Mouse (Mus musculus): ENCODE measurements around the gene Plekha6.

Plekha6 gene

DNA sequence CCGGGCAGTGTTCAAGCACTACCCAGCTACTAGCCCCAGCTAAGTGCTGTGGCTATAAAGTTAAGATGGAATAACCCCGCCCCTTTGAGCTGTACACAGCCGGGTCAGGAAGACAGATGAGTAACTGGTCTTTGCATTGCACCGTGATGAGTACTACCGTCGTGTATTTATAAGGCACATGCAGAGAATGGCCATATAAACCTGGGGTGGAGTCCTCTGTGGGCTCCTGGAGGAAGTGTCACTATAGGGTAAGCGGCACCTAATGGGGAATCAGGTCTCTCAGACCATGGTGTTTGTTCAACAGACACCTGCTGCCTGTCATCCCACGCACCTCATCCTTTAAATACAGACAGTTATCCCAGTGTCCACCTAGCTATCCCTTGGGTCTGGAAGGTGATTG is 1.0 kb upstream of the Plekha6 start:
- TF ChIP-seq GATA4 (IDR thresholded peaks at IDR 0.05; ENCODE audit: insufficient replicate concordance, low read length), result no peak

DNA sequence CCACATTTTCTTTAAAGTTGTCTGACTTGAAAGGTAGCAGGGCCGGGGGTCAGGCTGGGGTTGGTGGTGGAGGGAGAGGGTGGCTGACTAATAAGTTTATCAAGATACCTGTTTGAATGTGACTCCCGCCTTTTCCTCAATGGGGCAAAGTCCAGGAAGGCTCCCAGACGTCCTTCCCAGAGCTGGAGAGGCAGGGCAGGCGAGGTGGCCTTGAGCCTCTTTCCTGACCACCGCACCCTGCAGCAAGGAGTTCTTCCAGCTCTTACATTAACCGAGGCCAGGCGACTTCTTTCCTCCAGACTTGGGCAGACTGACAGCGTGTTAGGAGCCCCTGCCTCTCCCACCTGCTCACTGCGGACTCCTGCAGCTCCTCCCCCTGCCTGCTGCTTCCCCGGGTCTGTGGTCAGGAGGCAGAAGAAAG is 591 bp downstream of the Plekha6 start:
- no peak for TF ChIP-seq GATA4 (IDR thresholded peaks at IDR 0.05; ENCODE audit: insufficient replicate concordance, low read length)

DNA sequence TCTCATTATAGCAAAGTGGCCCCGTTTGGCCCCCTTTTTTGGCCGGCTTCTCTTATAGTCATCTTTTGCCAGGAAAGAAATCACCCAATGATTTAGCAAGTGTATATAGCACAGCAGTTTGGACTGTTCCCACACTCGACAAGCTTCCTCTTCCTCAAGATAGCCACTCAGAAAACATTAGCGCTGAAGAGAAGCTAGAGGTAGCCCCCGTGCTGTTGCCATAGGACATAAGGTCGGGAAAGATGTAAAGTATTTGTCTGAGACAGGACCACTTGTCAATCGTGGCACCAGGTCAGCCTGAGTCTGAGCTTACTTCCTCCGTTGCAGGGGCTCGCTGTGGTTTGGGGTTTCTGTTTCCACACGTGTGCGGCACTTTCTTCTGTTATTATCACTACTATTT is 1.1 kb downstream of the Plekha6 start:
- TF ChIP-seq GATA4 (IDR thresholded peaks at IDR 0.05; ENCODE audit: insufficient replicate concordance, low read length), result no peak

DNA sequence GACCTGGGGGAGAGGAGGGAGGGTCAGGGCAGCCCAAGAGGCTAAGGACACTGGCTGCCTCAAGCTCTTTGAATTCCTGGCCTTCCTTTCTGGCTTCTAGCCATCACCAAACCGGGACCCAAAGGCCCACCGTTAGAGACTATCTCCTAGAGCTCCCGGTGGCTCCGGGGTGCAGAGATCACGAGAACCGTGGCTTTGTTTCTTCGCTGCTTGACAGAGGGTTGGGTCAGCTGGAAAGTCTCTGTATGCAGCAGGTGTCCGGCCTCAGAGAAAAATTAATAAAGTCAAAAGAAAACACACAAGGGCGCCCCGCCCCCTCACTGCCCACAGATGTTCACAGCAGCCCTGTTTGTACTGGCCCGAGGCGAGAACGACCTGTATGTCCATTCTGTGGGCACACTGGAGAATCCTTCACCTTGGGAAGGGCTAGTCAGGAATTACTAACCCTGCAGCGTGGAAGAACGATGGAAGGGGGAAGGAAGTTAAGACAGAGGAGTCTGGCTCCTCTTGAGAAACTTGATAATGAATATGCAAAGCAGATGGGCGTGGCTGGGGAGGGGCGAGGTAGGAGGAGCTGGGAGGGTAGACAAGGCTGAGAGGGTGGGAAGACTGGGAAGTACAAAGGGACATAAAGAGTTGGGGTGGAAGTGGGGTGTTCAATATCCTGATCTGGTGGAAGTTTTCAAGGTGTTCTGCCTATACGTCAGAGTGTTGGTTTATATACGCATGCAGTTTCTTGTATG is 4.5 kb downstream of the Plekha6 start:
- no peak for TF ChIP-seq GATA4 (IDR thresholded peaks at IDR 0.05; ENCODE audit: insufficient replicate concordance, low read length)

DNA sequence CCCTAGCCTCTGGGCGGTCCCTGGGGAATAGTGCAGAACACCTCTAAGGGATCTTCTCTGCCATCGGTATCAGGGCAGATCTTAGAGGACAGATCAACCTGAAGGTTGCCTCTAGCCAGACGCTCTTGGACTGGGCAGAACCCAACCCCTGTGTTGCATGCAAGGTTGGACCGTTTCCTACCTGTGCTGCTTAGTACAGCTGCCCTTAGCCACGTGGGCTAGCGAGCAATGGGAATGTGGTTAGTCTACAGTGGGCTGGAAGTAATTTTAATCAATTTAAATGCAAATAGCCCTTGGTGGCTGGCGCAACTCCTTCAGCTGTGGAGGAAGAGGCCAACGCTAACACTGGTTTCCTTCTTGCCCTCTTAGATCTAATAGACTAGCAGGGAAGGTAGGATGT is 6.2 kb downstream of the Plekha6 start:
- no peak for TF ChIP-seq GATA4 (IDR thresholded peaks at IDR 0.05; ENCODE audit: insufficient replicate concordance, low read length)

DNA sequence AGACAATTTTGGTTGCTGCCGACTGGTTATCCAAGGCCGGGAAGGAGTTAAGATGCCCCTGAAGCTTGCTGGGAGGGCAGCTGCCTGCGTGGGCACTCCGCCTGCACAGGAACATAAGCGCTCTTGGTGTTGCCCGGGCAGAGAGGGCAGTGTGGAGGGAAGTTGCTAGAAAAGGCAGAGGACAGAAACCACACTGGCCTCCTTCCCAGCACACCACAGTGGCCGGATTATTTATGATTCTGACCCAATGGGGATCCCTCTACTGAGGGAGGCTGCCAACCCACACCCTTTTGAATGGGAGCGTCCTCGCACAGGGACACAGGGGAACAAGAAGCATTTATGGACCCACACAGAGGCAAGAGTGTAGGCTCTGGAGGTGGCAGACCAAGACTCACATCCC is 7.3 kb downstream of the Plekha6 start:
- no peak for TF ChIP-seq GATA4 (IDR thresholded peaks at IDR 0.05; ENCODE audit: insufficient replicate concordance, low read length)

DNA sequence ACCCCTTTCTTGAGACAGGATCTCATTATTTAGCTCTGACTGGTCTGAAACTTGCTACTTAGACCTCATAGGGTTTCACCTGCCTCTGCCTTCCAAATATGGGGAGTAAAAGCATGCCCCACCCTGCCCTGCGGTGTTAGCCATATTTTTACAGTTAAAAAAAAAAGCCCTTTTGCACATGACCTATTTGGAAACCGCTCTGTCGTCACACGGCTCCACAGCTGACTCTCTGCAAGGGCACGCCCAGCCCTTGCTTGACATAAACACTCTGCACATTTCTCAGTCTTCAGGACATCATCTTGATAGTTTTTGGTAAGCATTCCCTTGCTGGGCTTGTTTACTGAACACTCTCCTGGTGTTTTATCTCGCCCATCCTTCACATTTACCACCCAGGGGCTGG is 11.1 kb downstream of the Plekha6 start:
- TF ChIP-seq GATA4 (IDR thresholded peaks at IDR 0.05; ENCODE audit: insufficient replicate concordance, low read length), result no peak

DNA sequence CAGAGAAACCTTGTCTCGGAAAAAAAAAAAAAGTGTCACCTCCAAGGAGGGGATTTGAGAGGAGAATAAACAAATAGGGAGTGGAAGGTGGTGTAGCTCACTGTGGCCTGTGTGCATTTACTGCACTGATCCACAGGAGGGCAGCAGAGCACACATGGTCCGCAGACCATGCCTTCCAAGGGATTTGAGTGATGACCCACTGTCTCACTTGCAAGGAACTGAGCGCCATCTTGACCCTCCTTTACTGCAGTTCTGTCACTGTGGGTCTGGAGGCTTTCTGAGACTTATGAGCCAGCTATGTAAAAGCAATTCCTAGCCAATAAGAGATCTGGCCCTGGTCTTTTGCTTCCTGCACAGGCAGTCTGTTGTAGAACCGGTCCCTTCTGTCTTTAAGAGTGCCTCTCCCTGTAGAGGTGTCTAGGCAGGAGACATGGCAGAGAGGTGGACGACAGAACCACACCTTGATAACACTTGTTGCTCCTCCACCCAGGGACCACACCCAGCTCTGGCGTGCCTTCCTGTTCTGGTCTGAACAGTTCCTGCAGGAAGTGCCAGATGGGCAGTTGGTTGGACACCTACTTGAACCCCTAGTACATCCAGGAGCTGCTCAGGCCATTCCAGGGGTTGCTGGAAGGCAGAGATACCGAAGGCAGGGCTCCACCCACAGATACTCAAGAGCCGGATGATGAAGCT is 13.6 kb downstream of the Plekha6 start:
- no peak for TF ChIP-seq GATA4 (IDR thresholded peaks at IDR 0.05; ENCODE audit: insufficient replicate concordance, low read length)

DNA sequence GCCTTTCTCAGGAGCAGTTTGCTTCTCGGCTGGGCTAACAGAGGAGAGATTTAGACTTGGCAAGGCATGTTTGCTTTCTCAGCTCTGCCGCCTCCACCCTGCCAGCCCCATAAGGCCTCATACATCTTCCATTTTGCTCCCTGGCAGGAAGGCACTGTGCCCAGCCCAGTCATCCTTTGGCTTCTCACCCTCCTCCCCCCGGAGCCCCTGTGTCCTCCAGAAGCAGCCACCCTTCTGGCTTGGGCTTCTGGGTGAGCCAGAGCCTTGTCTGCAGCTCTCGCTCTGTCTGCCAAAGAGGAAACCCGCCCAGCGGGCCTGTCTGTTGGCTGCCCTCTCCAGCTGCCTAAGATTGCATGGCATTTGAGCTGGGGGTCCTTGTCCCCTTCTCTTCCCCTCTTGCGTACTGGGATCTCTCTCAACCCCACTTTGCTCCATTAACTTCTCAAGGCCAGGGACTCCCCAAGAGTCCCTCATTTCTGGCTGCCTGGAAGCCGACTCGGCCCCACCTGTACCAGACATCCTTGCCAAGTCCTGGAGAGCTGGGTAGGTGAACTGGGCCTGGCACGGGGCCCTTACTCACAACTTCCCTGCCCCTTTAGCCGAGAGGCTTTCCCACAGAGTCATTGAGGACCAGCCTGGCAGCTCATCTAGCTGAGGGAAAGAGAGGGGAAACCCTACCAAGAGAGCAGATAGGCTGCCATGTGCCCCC is 14.9 kb downstream of the Plekha6 start:
- TF ChIP-seq GATA4 (IDR thresholded peaks at IDR 0.05; ENCODE audit: insufficient replicate concordance, low read length), result no peak

DNA sequence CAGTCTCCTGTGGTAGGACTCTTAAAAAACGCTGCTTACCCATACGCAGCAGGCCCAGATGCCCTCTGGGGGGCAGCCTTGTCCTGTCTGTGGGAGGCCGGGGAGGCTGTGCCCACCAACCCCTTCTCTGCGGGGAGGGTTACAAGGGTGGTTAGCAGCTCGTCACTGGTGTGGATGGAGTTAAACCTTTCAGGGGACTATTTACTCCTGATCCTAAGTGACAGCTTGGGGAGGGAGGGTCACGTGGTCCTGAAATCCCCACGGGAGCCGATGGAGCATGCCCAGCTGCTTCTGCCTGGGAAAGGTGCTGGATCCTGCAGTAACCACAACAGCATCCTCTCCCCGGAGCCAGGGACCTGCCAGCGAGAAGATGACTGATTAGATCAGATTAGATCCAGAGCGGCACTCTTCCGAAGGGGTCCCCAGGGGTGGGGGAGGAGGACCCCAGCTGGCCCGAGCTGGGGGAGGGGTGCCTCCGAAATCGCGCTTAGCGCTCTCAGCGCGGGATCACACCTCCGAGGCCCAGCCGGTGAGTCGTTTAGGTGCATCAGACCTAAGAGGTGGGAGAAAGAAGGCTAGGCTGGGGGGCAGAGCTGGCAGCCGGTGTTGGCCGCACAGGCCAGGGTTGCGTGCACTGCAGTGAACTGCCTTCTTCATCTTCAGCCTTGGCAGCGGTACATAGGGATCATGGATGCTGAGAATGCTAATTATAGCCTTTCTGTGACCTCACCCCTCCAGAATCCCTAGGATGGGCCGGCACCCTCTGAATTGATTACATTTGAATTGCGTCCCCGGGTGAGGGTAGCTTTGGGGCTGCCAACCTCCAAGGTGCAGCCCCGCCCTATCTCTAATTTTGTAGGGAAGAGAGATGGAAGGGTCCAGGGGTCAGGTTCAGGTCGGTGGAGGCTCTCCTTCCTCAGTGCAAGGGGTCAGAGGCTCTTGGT is 17.3 kb downstream of the Plekha6 start:
- no peak for TF ChIP-seq GATA4 (IDR thresholded peaks at IDR 0.05; ENCODE audit: insufficient replicate concordance, low read length)

DNA sequence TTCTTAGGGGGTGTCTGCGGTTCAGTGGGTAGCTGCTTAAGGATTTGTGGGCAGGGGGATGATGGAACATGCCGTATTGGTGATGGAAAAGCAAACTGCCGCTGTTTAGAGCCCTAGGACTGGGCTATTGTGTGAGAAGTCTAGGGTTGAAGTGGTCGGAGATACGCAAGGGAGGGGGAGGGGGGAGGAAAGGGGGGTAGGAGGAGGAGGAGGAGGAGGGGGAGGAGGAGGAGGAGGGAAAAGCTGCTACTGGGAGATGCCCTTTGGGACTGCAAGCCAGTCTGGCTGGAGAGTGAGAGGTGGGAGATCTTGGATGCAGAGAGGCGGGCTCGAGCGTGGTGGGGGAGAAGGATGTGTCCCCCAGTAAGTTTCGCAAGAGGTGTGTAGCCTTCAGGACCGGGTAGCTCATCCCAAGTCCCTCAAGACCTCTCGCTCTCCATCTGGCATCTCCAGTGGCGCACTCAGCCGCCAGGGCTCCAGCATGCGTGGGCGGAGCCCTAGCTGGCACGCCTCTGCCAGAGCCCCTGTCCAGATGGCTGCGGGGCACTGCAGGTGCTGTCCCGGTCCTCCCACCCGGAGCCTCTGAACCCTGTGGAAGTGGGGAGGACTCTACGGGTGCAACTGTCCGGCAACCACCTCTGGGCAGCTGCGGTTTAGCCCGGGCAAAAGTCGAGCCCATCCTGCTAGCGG is 18.2 kb downstream of the Plekha6 start:
- no peak for TF ChIP-seq GATA4 (IDR thresholded peaks at IDR 0.05; ENCODE audit: insufficient replicate concordance, low read length)

DNA sequence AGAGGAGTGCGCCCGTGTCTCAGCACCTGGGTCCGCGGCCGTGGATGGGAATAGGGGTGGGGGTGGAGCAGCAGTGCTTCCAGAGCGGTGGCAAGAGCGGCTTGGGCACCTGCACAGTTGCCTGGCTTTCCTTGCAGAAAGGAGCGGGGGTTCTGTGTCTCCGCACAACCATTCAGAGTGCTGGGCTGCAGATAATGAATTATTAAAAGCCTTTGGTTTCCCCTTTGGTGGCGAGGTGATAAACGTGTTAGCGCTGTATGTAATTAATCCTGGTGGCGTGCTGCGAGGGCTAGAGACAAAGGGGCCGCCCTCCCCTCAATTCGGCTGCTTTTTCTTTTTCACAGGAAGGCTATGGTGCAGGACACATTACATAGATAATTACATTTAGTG is 18.7 kb downstream of the Plekha6 start:
- TF ChIP-seq GATA4 (IDR thresholded peaks at IDR 0.05; ENCODE audit: insufficient replicate concordance, low read length), result no peak

DNA sequence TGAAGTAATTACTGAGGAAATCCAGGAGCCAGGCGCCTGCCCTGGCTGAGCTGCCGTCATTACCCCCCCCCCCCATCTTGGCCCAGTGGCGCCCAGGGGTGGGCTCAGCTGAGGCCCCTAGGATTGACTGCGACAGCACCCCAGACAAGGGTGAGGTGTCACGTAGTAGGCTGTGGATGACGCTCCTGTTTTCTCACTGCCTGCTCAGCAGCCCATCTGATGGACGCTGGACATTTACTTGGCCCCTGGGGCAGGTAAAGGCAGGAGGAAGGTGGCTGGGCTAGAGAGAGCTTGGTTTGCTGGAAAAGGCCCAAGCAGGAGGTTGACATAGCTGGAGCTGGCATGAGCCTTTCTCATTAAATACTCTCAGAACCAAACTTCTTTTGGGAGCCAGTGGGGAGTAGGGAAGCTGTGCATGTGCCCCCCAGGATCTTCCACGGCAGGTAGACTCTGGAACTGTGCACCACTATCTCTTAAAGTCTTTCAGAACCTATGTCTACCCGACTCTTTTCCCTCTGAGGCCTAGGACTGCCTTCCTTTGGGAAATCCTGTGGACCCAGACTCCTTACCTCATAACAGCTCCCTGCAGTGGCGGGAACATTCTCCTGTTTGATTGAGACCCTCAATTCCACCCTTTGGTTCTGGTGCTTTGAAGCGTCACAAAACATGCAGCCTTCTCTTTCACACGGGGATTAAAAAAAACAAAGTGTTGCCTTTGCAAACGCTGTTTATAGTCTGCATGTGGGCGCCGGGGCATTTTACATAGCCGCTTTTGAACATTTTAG is 19.3 kb downstream of the Plekha6 start:
- TF ChIP-seq GATA4 (IDR thresholded peaks at IDR 0.05; ENCODE audit: insufficient replicate concordance, low read length), result no peak

Data from liver, adult (tissue).